Mouse (Mus musculus) thymus, adult 2 months (tissue): Measurements from ENCODE around the gene Cc2d2b.

Source experiments
- CTCF ChIP-seq: fragments of 200-500 bp; IDR thresholded peaks from 2 replicates; pipeline ENCODE4 v1.5.1; 2012; ENCODE audit warnings: mild to moderate bottlenecking, control low read depth, low read length, moderate library complexity, borderline replicate concordance; ENCODE audit not compliant: control insufficient read depth, poor library complexity, insufficient read depth; ENCODE audit errors: extremely low read depth
- POLR2A ChIP-seq: fragments of 200-500 bp; IDR thresholded peaks from 2 replicates; pipeline ENCODE4 v1.6.1; 2012; ENCODE audit warnings: mild to moderate bottlenecking, low read length, control low read depth, moderate library complexity; ENCODE audit not compliant: control insufficient read depth, poor library complexity, insufficient read depth; ENCODE audit errors: extremely low read depth

DNA sequence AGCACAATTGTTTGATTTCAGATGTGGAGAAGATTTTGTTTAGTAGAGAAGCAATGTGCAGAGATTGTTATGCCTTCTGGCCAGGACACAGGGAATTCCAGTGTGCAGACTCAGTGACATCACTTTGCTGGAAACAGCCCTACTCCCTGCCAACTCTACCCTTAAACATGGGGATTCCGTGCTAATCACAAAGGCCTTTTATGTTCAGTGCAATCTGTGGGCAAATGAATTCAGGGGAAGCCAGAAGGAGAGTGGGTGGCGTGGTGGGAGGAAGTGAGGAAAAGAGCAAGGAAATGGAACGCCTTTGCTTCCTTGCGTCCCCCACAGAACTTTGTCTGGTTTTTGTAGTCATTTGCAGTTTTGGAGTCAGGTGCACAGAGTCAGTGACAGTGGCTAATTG, 46.1 kb upstream of the Cc2d2b start:
- TF ChIP-seq CTCF (no peak), POLR2A (no peak)
